Mouse (Mus musculus) spleen, adult 2 months (tissue): ENCODE results near the gene Rhbdd1.

Experiments used
- CTCF ChIP-seq: fragments of 200-500 bp; IDR thresholded peaks from 2 replicates; pipeline ENCODE4 v1.5.1; 2011; ENCODE audit warnings: mild to moderate bottlenecking, inconsistent platforms; ENCODE audit not compliant: insufficient read depth, insufficient read length, insufficient replicate concordance; ENCODE audit errors: extremely low read depth
- POLR2A ChIP-seq: fragments of 200-500 bp; IDR thresholded peaks from 2 replicates; pipeline ENCODE4 v1.6.1; 2011; ENCODE audit warnings: low read depth, low read length, inconsistent platforms

GRCm38 (mm10) chr1:82274361-82274760 is 41.9 kb upstream of the Rhbdd1 start:
- TF ChIP-seq POLR2A: no peak
- TF ChIP-seq CTCF: no peak
